9 mouse cellular contexts compared by ENCODE assay signal in genomic region chr3:142443006-142443709, GRCm38 (mm10). TPM values are rescaled to one million over a fixed set of nuclear protein-coding genes. Genes with fewer than 3 reads are reported as not detected.
DNase-seq lines count a peak whose midpoint lies in the region; ATAC-seq and TF ChIP-seq lines count a peak whose summit lies in the region.
"Had no signal": no experiment of that assay in that cellular context is flagged by ENCODE, and none has a peak within 500 bp of the region (broad histone marks: within the 10 kb centered on the region; RNA-seq: fewer than 3 reads in every experiment).

No protein-coding gene starts in this region.

- no peak overlapping the region for H3K4me3 ChIP-seq in bone marrow, adult 2 months (replicated peaks; ENCODE audit: control insufficient read depth, low read depth, low read length)
- no peak overlapping the region for H3K4me3 ChIP-seq in embryonic facial prominence, embryonic 14.5 days (ENCODE audit: low read depth, low read length)
- no peak overlapping the region for H3K4me3 ChIP-seq in kidney, embryonic 14.5 days (ENCODE audit: low read length)

- TF ChIP-seq POLR2A in bone marrow, adult 2 months (IDR thresholded peaks at IDR 0.05; ENCODE audit: borderline replicate concordance, control insufficient read depth, low read depth, low read length): no peak

- 0 out of 2 replicates have a peak, but pooled peaks have one; percentile 55 for ATAC-seq in embryonic facial prominence, embryonic 14.5 days (ENCODE audit: low read depth)
- ATAC-seq in kidney, embryonic 14.5 days (ENCODE audit: low FRiP score, low TSS enrichment): 0 out of 2 replicates have a peak, but pooled peaks have one; percentile 7

- no peak overlapping the region for H3K27ac ChIP-seq in bone marrow, adult 2 months (ENCODE audit: control insufficient read depth, insufficient read depth, low read depth, low read length, poor library complexity)
- H3K27ac ChIP-seq in embryonic facial prominence, embryonic 14.5 days (replicated peaks; ENCODE audit: low read depth, low read length): no peak overlapping the region
- no peak overlapping the region for H3K27ac ChIP-seq in kidney, embryonic 14.5 days (ENCODE audit: low read depth, low read length)
- H3K27ac ChIP-seq: macrophage had no signal

- peak; percentile 79 for TF ChIP-seq CTCF in bone marrow, adult 2 months (IDR thresholded peaks at IDR 0.05; ENCODE audit: control insufficient read depth, insufficient read depth, low read length)

- H3K9me3 ChIP-seq in embryonic facial prominence, embryonic 14.5 days (ENCODE audit: control insufficient read depth, low read length): no peaks in the 10 kb centered on the region
- no peaks in the 10 kb centered on the region for H3K9me3 ChIP-seq in kidney, embryonic 14.5 days (ENCODE audit: control insufficient read depth, low read length)

- no peak overlapping the region for H3K9ac ChIP-seq in embryonic facial prominence, embryonic 14.5 days (ENCODE audit: low read depth, low read length)
- no peak overlapping the region for H3K9ac ChIP-seq in kidney, embryonic 14.5 days (ENCODE audit: low read depth, low read length)

- H3K4me2 ChIP-seq in embryonic facial prominence, embryonic 14.5 days (ENCODE audit: low read depth, low read length): peak overlapping the region; percentile 26
- no peak overlapping the region; the same call in 1 of the 2 replicates for H3K4me2 ChIP-seq in kidney, embryonic 14.5 days (replicated peaks; ENCODE audit: low read depth, low read length)

- H3K36me3 ChIP-seq in embryonic facial prominence, embryonic 14.5 days (ENCODE audit: control insufficient read depth, insufficient read depth, low read length): no peaks in the 10 kb centered on the region
- no peaks in the 10 kb centered on the region for H3K36me3 ChIP-seq in kidney, embryonic 14.5 days (ENCODE audit: control insufficient read depth, insufficient read depth, low read length)

- DNase-seq in CD4-positive helper T cell, adult 2 months (ENCODE audit: low read depth, low spot score): peak; percentile 81
- peak; percentile 94 for DNase-seq in embryonic facial prominence, embryonic 14.5 days (ENCODE audit: low spot score)
- peak; percentile 94 for DNase-seq in heart, adult 8-10 months (ENCODE audit: low spot score)
- DNase-seq in liver: peak; percentile 85
- DNase-seq in naive thymus-derived CD4-positive, alpha-beta T cell, adult 2 months (ENCODE audit: low read depth): peak; percentile 91
- peak; percentile 50 for DNase-seq in telencephalon, adult 2 months (ENCODE audit: low read depth, low spot score)

- H3K4me1 ChIP-seq in bone marrow, adult 2 months (ENCODE audit: control insufficient read depth, insufficient read depth, low read length): no peaks in the 10 kb centered on the region
- peaks cover 6% of the 10 kb centered on the region for H3K4me1 ChIP-seq in embryonic facial prominence, embryonic 14.5 days (ENCODE audit: control insufficient read depth, insufficient read depth, low read length)
- peaks cover 22% of the 10 kb centered on the region for H3K4me1 ChIP-seq in kidney, embryonic 14.5 days (ENCODE audit: control insufficient read depth, insufficient read depth, low read length)

- H3K27me3 ChIP-seq in embryonic facial prominence, embryonic 14.5 days (replicated peaks; ENCODE audit: control insufficient read depth, insufficient read depth, low read length): no peaks in the 10 kb centered on the region
- no peaks in the 10 kb centered on the region for H3K27me3 ChIP-seq in kidney, embryonic 14.5 days (ENCODE audit: control insufficient read depth, insufficient read depth, low read length)

- WGBS in bone marrow, adult 2 months: 10% methylated on average over 12 of the region's 12 CpGs
- WGBS in embryonic facial prominence, embryonic 14.5 days: 9% methylated on average over 12 of the region's 12 CpGs
- WGBS in kidney, embryonic 14.5 days: 11% methylated on average over 12 of the region's 12 CpGs

RNA-seq across cellular contexts. Expression of gene Pdlim5, which starts 47.7 kb away (rescaled TPM):
- polyA plus RNA-seq in bone marrow, adult 2 months (2011; ENCODE audit: insufficient read depth, insufficient read length, low replicate concordance, missing spikeins): 5.5 and 11.7 TPM in 2 replicates
- polyA plus RNA-seq in embryonic facial prominence, embryonic 14.5 days (2014; fragmentation: Nextera tagmentation; extraction: Ambion mirVana): 63.6 and 84.5 TPM in 2 replicates
- 100 to 1,000 TPM; 698 to 745 (median 734) TPM for total RNA-seq in heart, adult 8-10 months (2022)
- polyA plus RNA-seq in kidney, embryonic 14.5 days (2014; fragmentation: Nextera tagmentation; extraction: Ambion mirVana): 31.1 and 51.4 TPM in 2 replicates

RNA-seq across cellular contexts. Expression of gene Gbp5, which starts 50.6 kb away (rescaled TPM):
- 0.74 and 2.4 TPM in 2 replicates for polyA plus RNA-seq in bone marrow, adult 2 months (2011; ENCODE audit: insufficient read depth, insufficient read length, low replicate concordance, missing spikeins)
- 0.17 TPM in 1 of 2 replicates, not detected in the other for polyA plus RNA-seq in embryonic facial prominence, embryonic 14.5 days (2014; fragmentation: Nextera tagmentation; extraction: Ambion mirVana)
- total RNA-seq in heart, adult 8-10 months (2022): 1 to 10 TPM; 6.6 to 8.4 (median 7.6) TPM
- not detected in 2 replicates for polyA plus RNA-seq in kidney, embryonic 14.5 days (2014; fragmentation: Nextera tagmentation; extraction: Ambion mirVana)
